Mouse (Mus musculus) embryo, embryonic 11 days (tissue): ENCODE measurements around the gene Col5a3.
"Not testable (repeated sequence)": the region's sequence is repeated elsewhere in the genome, so short reads cannot be mapped to it uniquely, and the experiment has no call there.

Experiments used
- DNase-seq: peaks from one replicate; pipeline ENCODE4 v3.0.0-alpha.2; 2015

Col5a3 gene

DNA sequence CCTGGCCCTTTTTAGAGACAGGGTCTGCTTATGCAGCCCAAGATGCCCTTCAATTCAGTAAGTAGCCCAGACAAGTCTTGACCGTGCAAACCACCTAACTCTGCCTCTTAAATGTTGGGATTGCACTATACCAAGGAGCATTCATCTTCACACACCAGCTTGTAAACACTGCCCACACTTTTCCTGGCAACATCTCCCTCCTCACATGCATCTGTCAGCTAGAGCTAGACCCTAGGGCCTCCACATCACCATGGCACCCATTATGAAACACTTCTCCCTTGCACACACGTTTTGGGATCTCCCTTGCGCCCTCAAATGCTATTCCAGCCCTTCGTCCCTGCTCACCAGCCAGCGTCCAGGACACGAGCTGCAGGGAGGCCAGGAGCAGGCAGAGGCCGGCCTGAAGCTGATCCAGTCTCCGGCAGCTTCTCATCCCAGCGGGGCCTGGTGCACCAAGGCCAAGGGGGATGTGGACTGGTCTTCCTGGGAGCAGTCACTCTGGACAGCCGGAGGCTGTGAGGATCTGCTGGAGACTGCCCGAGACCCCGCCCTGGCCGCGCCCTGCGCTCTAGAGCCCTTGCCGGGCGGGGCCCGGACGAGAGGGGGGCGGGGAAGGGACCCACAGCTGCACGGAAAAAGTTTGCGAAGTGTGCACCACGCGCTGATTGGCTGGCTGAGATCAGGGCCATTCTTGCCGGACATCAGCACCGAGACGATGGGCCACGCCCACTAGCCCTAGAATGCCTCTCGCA, at the start of gene Col5a3:
TSS of gene Col5a3 (minus strand) at position 547 of the 752 bp plus-strand sequence.
- DNase-seq = peak; percentile 81

DNA sequence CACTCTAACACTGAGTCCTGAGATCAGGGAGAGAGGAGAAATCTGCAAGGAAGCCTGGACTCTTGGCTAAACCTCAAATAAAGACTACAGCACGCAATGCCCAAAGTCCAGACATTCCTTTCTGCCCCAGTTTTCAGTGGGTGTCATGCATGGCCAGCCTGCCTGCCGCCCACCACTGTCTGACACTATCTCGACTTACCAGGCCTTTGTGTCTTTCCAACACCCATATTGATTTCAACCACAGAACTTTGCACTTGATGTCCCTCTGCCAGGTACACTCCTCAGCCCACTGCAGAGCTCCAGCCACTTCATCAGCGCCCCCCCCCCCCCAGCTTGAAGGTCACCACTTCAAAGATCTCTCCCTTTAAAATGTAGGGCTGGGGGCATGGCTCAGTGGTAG, 47.4 kb upstream of the Col5a3 start:
- no peak for DNase-seq

DNA sequence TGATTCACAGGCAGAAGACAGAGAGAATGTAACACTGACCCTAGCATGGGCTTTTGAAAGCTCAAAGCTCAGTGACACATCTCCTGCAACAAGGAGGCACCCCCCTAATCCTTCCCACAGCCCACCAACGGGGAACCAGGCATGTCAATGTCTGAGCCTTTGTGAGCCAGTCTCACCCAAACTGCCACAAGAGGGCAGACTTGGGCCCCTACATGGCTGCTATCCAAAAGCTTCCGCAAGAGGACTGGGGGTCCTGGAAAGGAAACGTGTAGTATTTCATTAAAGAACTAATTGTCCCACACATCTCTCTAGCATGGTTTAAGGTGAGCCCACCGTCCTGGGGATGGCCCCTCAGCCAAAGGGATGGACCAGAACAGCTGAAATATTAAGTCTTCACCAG, 47.0 kb upstream of the Col5a3 start:
- DNase-seq = peak; percentile 72

DNA sequence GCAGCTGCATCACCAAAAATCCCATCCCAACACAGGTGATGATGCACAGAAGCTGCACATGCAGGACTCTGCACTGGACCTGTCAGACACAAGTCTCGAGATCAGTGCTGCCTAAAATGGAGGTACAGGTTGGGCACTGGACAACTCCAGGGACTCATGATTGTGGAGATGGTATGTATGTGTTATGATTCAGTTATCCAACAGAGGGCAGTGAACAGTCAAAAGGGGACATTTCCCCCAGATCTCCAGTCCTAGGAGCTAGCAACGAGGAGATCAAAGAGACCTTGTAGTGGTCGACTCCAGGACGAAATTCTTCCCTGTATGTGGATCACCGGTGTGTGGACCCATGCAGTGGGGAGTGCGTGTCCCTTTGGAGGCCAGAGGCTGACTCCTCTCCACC, 45.1 kb upstream of the Col5a3 start:
- DNase-seq = no peak

DNA sequence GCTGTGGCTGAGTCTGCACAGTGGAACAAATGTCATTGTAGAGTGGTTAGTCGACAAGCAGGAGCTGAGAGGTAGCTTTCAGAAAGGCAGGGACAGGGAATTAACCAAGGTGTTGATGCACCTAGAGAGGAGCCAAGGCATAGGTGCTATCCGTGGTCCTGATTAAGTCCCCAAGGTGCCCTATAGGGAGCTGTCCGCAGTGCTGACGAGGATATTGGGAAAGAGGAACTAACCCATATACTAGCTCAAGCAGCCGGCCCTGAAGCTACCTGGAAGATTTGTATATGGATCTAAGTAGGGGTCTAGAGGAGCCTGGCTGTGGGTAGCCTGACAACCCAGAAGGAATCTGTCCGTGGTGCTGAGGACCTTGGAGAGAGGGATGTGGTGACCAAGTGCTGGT, 42.3 kb upstream of the Col5a3 start:
- peak; percentile 84 for DNase-seq

DNA sequence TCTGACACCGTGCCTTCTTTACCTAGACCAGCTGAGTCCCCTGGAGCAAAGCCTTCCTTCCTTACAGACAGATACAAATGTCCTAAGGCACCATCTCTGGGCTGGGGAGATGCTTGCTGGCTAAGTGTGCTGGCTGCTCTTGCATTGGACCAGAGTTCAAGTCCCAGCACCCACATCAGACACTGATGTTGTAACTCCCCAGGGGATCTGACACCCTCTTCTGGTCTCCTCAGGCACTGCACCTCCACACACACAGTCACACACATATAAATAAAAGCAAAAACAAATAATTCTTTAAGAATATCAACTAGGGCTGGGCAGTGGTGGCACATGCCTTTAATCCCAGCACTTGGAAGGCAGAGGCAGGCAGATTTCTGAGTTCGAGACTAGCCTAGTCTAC, 35.3 kb upstream of the Col5a3 start:
- DNase-seq = no peak

DNA sequence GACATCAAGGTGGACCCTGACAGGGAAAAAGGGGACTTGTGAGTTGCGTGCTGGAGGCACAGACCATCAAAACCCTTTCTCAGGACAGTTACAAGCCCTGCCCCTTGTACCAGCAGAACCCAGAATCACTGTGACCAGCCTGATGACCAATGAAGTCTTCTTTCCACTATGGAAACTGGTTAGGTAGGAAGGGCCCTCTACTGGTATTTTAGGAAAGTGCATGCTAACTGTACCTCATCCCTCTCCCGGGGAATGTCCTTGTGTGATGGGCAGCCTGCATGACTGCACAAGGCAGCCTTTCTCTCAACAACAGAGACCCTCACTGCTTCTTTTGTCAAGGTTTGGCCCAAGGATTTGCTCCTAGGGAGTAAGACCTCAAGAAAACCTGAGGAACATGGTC, 27.8 kb upstream of the Col5a3 start:
- peak; percentile 56 for DNase-seq

DNA sequence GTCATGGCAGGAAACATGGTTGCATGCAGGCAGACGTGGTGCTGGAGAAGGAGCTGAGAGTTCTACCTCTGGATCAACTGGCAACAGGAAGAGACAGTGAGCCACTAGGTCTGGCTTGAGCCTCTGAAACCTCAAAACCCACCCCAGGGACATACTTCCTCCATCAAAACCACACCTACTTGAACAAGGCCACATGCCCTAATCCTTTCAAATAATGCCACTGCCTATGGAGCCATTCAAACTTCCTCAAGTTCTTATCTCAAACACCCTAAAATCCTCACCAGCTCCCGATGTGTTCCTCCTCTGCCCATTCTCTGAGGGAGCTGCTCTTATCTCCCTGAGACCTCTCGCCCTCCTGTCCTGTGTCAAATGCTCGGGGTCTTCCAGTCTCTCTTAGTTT, 27.3 kb upstream of the Col5a3 start:
- DNase-seq = no peak

DNA sequence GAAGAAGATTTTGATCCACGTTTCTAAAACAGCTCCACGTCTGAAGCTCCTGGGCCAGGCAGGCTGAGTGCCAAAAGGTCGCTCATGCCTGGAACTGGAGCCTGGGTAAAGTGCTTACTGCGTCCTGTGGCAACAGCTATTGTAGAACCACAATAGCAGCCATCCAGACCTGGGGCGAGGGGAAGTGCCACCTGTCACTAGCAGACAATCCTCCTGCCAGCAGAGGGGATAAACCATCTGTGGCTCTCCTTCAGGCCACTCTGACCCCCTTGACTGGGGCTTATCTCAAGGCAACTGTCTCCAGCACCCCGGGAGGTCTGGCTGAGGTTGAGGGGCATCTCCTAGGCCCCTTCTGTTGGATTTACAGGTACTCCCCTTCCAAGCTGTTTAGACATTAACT, 24.1 kb upstream of the Col5a3 start:
- no peak for DNase-seq

DNA sequence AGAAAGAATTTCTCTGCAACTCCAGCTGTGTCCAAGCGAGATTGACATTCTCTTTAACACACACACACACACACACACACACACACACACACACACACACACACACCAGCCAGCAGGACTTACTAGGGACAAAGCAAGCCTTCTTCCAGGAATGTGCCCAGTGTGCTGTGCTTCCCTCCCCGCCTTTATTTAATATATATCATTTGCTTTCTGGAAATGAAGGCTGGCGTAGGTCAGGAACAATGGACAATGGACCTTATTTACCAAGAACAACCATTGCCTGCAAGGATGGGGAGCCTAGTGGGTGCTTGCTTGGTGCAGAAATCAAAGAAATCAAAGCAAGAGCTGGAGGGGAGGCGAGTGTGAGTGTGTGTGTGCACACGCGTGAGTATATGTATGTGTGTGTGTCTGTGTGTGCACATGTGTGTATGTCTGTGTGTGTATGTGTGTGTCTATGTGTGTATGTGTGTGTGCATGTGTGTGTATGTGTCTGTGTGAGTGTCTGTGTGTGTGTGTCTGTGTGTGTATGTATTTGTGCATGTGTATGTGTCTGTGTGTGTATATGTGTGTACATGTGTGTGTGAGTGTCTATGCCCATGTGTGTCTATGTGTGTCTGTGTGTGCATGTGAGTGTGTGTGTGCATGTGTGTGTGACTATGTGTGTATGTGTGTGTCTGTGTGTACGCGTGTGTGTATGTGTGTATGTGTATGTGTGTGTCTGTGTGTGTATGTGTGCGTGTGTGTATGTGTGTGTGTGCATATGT, 22.5 kb upstream of the Col5a3 start:
- no peak for DNase-seq

DNA sequence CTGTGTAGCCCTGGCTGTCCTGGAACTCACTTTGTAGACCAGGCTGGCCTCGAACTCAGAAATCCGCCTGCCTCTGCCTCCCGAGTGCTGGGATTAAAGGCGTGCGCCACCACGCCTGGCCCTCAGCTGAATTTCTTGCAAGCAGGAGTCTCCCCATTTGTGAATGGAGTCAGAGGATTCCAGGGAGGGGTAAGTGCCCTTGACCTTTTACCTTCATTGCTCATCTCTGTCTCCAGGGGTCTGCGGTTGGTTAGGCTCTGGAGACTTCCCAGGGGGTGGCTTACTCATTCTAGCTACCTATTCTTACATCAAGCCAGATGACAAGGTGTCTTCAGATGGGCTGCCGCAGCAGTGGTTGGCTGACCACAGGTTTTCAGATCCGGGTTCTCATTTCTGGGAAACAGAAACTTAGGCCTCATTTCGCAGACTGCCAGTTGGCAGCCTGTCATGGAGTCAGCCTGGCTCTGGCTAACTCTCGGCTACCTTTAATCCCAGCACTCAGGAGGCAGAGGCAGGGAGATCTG, 20.6 kb upstream of the Col5a3 start:
- not testable (repeated sequence) for DNase-seq

DNA sequence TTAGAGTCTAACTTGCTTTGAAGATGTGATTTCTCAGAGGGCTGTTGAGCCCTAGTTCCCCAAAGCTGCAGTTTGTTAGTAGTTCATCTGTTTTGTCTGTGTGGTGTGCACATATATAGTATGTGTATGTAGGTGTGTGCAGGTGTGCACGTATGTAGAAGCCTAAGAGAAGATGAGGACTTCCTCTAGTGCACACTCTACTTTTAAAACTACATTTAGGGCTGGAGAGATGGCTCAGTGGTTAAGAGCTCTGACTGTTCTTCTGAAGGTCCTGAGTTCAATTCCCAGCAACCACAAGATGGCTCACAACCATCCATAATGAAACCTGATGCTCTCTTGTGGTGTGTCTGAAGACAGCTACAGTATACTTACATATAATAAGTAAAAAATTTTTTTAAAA, 20.0 kb upstream of the Col5a3 start:
- DNase-seq = no peak

DNA sequence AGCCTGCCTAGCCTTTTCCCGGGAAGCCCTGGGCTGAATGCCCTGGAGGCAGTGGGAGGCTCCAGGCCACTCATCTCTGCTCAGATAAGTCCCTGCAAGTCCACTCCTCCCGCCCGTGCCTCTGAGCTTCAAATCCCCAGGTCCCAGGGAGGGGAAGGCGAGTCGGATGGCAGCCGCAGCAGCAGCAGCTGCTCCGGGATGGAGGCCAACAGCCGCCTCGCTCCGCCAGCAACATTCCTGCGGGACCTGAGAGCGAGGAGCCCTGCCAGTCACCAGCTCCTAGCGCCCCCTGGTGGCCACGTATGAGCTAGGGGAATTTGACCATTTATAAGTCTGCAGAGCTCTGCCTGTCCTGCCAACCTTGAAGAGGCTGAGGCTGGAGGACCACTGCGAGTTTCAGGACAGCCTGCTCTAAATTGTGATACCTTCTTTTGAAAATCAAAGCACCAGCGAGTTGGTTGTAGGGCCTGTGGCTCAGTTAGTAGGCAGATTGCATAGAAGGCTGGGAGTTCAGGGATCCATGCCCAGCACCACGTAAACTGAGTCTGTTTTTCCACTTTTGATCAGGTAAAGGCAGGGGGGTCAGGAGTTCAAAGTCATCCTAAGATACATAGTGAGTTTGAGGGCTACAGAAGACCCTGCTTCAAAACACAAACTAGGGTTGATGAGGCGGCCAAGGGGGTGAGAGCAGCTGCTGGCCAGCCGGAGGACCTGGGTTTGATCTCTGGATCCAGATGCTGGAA, 16.2 kb upstream of the Col5a3 start:
- peak; percentile 93 for DNase-seq

DNA sequence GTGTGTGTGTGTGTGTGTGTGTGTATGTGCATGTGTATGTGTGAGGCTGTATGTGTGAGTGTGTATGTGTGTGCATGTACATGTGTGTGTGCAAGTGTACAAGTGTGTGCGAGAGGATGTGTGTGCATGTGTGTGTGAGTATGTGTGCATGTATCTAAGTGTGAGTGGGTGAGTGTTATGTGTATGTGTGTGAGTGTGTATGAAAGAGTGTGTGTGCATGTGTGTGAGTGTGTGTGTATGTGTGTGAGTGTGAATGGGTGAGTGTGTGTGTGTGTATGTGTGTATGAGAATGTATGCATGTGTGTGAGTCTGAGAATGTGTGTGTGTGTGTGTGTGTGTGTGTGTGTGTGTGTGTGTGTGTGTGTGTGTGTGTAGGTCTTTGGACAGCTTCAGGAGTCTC, 13.3 kb upstream of the Col5a3 start:
- DNase-seq = no peak

DNA sequence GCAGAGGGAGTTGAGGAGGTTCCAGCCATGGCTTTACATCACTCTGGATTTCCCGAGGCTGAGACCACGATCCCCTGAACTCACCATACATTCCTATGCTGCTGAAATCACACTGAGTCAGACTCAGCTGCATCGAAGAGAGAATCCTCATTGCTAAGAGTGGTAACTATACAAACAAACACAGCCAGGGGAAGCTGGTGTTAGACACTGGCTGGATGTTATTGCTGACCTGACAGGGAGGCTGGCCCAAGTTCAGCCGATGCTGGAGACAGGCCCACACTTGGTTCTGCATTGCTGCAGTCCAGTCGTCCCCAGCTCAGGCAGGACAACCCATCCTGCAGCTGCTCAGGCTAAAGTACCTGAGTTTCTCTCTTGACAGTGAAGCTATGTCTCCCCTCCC, 10.9 kb upstream of the Col5a3 start:
- DNase-seq = no peak

DNA sequence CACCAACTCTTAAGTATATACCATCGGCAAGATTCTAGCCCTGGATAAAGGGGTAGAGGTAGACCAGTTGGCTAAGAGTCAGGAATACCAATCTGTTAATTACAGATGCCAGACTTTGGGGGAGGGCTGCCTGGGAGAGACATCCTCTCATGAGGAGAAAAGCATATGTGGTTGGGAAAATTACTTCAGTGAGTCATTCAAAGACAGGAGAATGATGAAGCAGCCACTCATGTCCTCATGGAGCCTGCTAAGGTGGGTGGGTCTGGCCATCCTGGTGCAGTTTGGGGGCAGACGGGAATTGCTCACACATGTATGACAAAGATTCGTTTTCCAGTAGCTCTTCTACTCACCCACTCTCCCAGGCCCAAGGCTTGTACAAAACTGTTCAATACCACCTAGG, 8.0 kb upstream of the Col5a3 start:
- DNase-seq = no peak

DNA sequence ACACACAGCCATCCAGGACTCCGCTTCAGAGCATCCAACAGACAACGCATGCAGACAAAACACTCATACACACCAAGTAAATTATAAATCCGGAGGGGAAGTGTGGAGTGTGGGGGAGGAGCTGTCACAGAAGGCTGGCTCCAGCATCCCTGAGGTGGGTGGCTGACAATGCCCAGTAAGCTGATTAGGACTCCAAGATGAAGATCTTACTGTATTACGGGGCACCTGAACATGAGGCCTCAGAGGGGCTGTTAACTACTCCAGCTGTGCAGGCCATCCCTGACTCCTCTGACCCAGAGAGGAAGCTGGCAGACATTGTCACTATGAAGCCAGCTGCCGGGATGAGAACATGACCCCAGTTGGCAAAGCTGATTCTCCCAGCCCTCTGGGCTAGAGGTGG, 5.1 kb upstream of the Col5a3 start:
- DNase-seq = no peak

DNA sequence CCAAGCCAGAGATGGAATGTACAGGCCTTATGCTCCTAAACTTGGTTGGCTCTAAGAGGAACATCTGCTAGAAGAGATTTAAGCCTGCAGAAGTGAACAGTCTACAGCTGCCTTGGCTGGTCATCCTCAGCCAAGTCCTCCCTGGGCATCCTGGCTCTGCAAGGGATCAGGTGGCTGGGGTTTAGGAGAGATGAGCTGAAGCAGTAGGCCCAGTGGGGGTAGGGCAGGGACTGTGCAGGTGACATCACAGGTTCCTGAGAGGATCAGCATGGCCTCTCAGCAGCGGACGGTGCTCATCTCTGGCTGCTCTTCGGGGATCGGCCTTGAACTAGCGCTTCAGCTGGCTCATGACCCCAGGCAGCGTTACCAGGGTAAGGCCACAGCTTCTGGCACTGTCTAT, 3.4 kb upstream of the Col5a3 start, which contains the start of gene Rdh8:
TSS of gene Rdh8 (plus strand) at position 268 of the 400 bp plus-strand sequence.
- no peak for DNase-seq

DNA sequence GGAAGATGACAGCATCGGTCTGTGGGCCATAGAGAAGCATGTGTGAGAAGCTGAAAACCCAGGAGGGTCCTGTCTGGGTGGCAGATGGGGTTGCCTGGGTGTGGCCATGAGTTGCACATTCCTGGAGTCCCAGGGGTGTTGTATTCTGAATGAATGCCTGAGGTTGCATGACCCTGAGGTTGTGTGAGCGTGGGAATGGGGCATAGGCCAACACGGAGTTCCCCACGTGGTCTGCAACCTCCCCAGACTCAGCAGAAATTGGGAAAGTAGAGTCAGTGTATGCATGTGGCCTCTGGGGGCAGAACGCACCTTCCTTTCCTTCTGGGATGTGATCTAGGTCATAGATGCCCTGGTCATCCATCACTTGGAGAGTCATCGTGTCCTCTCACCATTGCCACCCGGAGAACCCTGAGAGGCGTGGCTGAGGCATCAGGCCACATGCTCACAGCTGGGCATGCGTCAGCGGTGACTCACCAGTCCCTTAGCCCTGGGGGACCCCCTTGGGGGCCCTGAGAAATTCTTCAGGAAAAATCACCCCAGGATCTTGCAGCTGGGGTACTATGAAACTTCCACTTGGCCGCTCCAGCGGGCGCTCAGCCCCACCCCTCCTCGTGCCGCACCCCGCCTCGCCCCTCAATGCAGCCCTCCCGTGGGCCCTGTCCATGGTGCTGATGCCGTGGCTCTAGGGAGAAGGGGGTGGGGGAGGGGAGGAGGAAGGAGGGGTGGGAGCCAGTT, 2.2 kb downstream of the Col5a3 start:
- peak; percentile 79 for DNase-seq

DNA sequence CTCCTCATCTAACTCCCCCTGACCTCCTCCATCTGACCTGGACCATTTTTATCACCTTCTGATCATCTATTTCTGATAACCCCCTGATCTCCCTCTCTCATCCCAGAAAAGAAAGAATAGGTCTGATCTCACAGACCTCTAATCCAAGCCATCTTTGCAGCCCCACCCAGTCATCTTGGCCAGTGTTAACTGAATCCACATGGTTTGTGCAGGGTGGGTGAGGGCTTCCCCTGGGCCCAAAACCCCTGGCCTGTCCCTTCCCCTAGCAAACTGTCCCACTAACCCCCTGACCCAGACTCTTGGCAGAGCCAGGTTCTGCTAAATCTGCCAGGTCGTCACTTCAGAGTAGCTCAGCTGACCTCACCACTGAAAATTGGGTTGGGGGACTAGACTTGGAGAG, 4.1 kb downstream of the Col5a3 start:
- no peak for DNase-seq

DNA sequence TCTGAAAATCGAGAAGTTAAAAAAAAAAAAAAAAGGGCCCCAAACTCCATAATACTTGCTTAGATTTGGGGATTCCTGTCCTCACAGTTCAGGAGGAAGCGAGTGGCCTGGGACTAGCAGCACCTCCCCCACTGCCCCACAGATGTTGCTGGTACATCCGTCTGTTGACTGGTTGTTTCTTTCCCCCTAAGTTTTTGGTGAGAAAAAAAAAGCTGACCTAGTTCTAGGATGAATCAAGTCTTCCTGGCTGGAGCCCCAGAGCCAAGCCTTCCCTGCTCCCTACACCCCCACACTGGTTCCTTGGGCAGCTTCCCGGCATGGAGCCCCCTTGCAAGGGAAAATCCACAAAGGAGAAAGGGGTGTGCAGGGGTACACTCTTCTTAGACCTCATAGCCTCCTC, 4.6 kb downstream of the Col5a3 start:
- DNase-seq = no peak

DNA sequence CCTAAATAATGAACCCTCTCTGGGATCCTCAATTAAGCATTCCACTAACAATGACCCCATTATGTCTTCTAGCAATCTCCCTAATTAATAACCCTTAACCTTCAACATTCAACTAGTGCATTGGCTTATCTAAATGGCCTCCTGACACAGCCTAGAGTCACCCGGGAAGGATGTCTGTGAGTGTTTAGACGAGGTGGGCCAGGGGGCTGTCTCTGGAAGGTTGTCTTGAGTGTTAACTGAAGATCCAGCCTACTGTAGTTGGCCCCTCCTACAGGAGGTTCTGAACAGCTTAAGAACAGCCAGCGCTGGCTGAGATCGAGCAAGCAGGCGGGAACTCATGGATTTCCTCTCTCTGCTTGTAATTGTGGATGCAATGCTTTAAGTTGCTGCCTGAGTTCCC, 9.2 kb downstream of the Col5a3 start:
- DNase-seq = no peak

DNA sequence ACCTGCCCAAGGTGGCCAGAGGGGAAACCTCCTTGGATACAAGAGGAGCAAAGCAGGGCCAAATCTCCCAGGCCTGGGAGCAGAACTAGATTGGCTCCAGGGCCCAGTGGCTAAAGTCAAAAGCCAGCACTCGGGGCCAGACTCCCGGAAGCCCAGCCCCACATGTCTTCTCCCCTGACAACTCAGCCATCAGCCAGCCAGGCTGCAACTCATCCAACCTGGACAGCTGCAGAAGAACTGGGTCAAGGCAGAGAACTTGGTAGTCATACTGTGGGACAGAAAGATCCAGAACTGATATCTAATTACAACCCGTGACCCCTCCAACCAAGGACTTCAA, 9.7 kb downstream of the Col5a3 start:
- DNase-seq = no peak
